Mouse (Mus musculus) thymus, adult 2 months (tissue): ENCODE results near the gene Arl15.

Experiments
- CTCF ChIP-seq: fragments of 200-500 bp; IDR thresholded peaks from 2 replicates; pipeline ENCODE4 v1.5.1; 2012; ENCODE audit warnings: mild to moderate bottlenecking, control low read depth, low read length, moderate library complexity, borderline replicate concordance; ENCODE audit not compliant: control insufficient read depth, poor library complexity, insufficient read depth; ENCODE audit errors: extremely low read depth
- POLR2A ChIP-seq: fragments of 200-500 bp; IDR thresholded peaks from 2 replicates; pipeline ENCODE4 v1.6.1; 2012; ENCODE audit warnings: mild to moderate bottlenecking, low read length, control low read depth, moderate library complexity; ENCODE audit not compliant: control insufficient read depth, poor library complexity, insufficient read depth; ENCODE audit errors: extremely low read depth

GRCm38 (mm10) chr13:113862951-113863350 lies 68.6 kb downstream of the Arl15 start:
- TF ChIP-seq CTCF (no peak), POLR2A (no peak)
